Mouse (Mus musculus) midbrain, embryonic 11.5 days (tissue): ENCODE data around the gene Hsd17b3. TPM values are rescaled to one million over a fixed set of nuclear protein-coding genes. Genes with fewer than 3 reads are reported as not detected.
"Not testable (repeated sequence)": the region's sequence is repeated elsewhere in the genome, so short reads cannot be mapped to it uniquely, and the experiment has no call there.

ENCODE experiments used
- ATAC-seq: fragments of 200-750 bp; cut with Nextera tagmentation; 2 replicates; pipeline ENCODE4 v1.8.0; 2017; ENCODE audit warnings: moderate TSS enrichment, moderate library complexity; ENCODE audit not compliant: low FRiP score
- DNase-seq: peaks from one replicate; pipeline ENCODE4 v3.0.0; 2015; ENCODE audit warnings: low spot score; ENCODE audit errors: missing footprints
- H3K27ac ChIP-seq: fragments of 300-500 bp; sonication (generic); 2 replicates; pipeline ENCODE4 v1.5.1; 2014; ENCODE audit warnings: low read depth, low read length
- H3K27me3 ChIP-seq: fragments of 300-500 bp; sonication (generic); 2 replicates; pipeline ENCODE4 v1.6.1; 2014; ENCODE audit warnings: mild to moderate bottlenecking, low read length, moderate library complexity, mixed read lengths; ENCODE audit not compliant: control insufficient read depth, insufficient read depth
- H3K36me3 ChIP-seq: fragments of 300-500 bp; sonication (generic); 2 replicates; pipeline ENCODE4 v1.6.1; 2014; ENCODE audit warnings: mild to moderate bottlenecking, low read length, moderate library complexity, mixed read lengths; ENCODE audit not compliant: control insufficient read depth, insufficient read depth
- H3K4me1 ChIP-seq: fragments of 300-500 bp; sonication (generic); 2 replicates; pipeline ENCODE4 v1.6.1; 2014; ENCODE audit warnings: low read length; ENCODE audit not compliant: control insufficient read depth, insufficient read depth
- H3K4me2 ChIP-seq: fragments of 300-500 bp; sonication (generic); 2 replicates; pipeline ENCODE4 v1.6.1; 2014; ENCODE audit warnings: mild to moderate bottlenecking, moderate library complexity
- H3K4me3 ChIP-seq: fragments of 300-500 bp; sonication (generic); 2 replicates; pipeline ENCODE4 v1.5.1; 2014; ENCODE audit warnings: low read depth, low read length
- H3K9ac ChIP-seq: fragments of 300-500 bp; sonication (generic); 2 replicates; pipeline ENCODE4 v1.6.1; 2014; ENCODE audit warnings: low read length
- H3K9me3 ChIP-seq: fragments of 300-500 bp; sonication (generic); 2 replicates; pipeline ENCODE4 v1.6.1; 2016; ENCODE audit warnings: low read length; ENCODE audit not compliant: control insufficient read depth
- WGBS: fragments of 180-500 bp; shearing (Covaris S2); extraction: QIAGEN DNeasy Blood & Tissue Kit; methylation state at CpG from one replicate; pipeline ENCODE4 v1.1.7; 2014; 5-methylcytosine and 5-hydroxymethylcytosine counted together
- polyA plus RNA-seq: library from polyadenylated mRNA; unstranded; fragments of >200 nt; fragmentation: Nextera tagmentation; extraction: Ambion mirVana; gene quantifications from 2 replicates; pipeline ENCODE4 v1.2.1, GENCODE M21; 2014

The Hsd17b3 gene
- polyA plus RNA-seq, 1 experiment from 2014 or later, result not detected

- WGBS, result 75% methylated on average over 3 of the region's 3 CpGs
- Histone ChIP-seq H3K36me3 (no peaks in the 10 kb centered on the region), H3K27ac (no peak overlapping the region), H3K4me3 (no peak overlapping the region), H3K9ac (no peak overlapping the region), H3K9me3 (no peaks in the 10 kb centered on the region), H3K27me3 (no peaks in the 10 kb centered on the region), H3K4me1 (no peaks in the 10 kb centered on the region), H3K4me2 (no peak overlapping the region)
- no peak for ATAC-seq
- DNase-seq, result no peak
Observed at GRCm38 (mm10) chr13:64066653-64067052, 22.4 kb downstream of the Hsd17b3 start.

GRCm38 (mm10) chr13:64064276-64064675 lies 24.8 kb downstream of the Hsd17b3 start:
- H3K4me1 ChIP-seq, result no peaks in the 10 kb centered on the region
- H3K36me3 ChIP-seq, result no peaks in the 10 kb centered on the region
- H3K27me3 ChIP-seq, result no peaks in the 10 kb centered on the region
- H3K4me3 ChIP-seq, result no peak overlapping the region
- ATAC-seq (no peak), DNase-seq (no peak)
- no peak overlapping the region for H3K9ac ChIP-seq
- H3K9me3 ChIP-seq, result no peaks in the 10 kb centered on the region
- no peak overlapping the region for H3K4me2 ChIP-seq
- no peak overlapping the region for H3K27ac ChIP-seq

GRCm38 (mm10) chr13:64060935-64061506 lies 28.0 kb downstream of the Hsd17b3 start:
- Histone ChIP-seq H3K27ac (no peak overlapping the region), H3K4me1 (no peaks in the 10 kb centered on the region), H3K36me3 (no peaks in the 10 kb centered on the region), H3K4me3 (no peak overlapping the region), H3K4me2 (no peak overlapping the region), H3K9ac (no peak overlapping the region), H3K27me3 (no peaks in the 10 kb centered on the region), H3K9me3 (no peaks in the 10 kb centered on the region)
- WGBS, result 85% methylated on average over 5 of the region's 5 CpGs
- DNase-seq, result no peak
- ATAC-seq, result no peak

- H3K4me2 ChIP-seq, result no peak overlapping the region
- H3K27ac ChIP-seq, result no peak overlapping the region
- H3K4me1 ChIP-seq, result no peaks in the 10 kb centered on the region
- DNase-seq (no peak), ATAC-seq (no peak)
- H3K27me3 ChIP-seq, result no peaks in the 10 kb centered on the region
- no peak overlapping the region for H3K4me3 ChIP-seq
- no peaks in the 10 kb centered on the region; the same call in 1 of the 2 replicates for H3K9me3 ChIP-seq
- no peak overlapping the region for H3K9ac ChIP-seq
- H3K36me3 ChIP-seq, result no peaks in the 10 kb centered on the region
- WGBS, result 47% methylated on average over 1 of the region's 1 CpGs
Observed at GRCm38 (mm10) chr13:64053959-64054358, 35.1 kb downstream of the Hsd17b3 start.

- not testable (repeated sequence) for H3K4me1 ChIP-seq, H3K9me3 ChIP-seq, ATAC-seq, H3K27ac ChIP-seq, H3K9ac ChIP-seq, H3K36me3 ChIP-seq, H3K27me3 ChIP-seq, H3K4me3 ChIP-seq, DNase-seq, H3K4me2 ChIP-seq
- WGBS, result 88% methylated on average over 2 of the region's 2 CpGs
Observed at GRCm38 (mm10) chr13:64052281-64052680, 36.7 kb downstream of the Hsd17b3 start.

- no peaks in the 10 kb centered on the region for H3K27me3 ChIP-seq
- no peaks in the 10 kb centered on the region; the same call in 1 of the 2 replicates for H3K9me3 ChIP-seq
- WGBS, result 62% methylated on average over 4 of the region's 4 CpGs
- H3K4me1 ChIP-seq, result no peaks in the 10 kb centered on the region
- H3K4me2 ChIP-seq, result no peak overlapping the region
- ATAC-seq (no peak), DNase-seq (no peak)
- no peak overlapping the region for H3K9ac ChIP-seq
- no peaks in the 10 kb centered on the region for H3K36me3 ChIP-seq
- H3K27ac ChIP-seq, result no peak overlapping the region
- no peak overlapping the region for H3K4me3 ChIP-seq
Observed at GRCm38 (mm10) chr13:64050895-64051294, 38.1 kb downstream of the Hsd17b3 start.

GRCm38 (mm10) chr13:64049535-64049934 lies 39.5 kb downstream of the Hsd17b3 start:
- Histone ChIP-seq H3K27ac (no peak overlapping the region), H3K9ac (no peak overlapping the region), H3K9me3 (no peaks in the 10 kb centered on the region; the same call in 1 of the 2 replicates), H3K4me3 (no peak overlapping the region), H3K4me1 (no peaks in the 10 kb centered on the region), H3K4me2 (no peak overlapping the region), H3K27me3 (no peaks in the 10 kb centered on the region), H3K36me3 (no peaks in the 10 kb centered on the region)
- DNase-seq, result no peak
- no peak for ATAC-seq

GRCm38 (mm10) chr13:64048467-64048866 lies 40.6 kb downstream of the Hsd17b3 start:
- no peaks in the 10 kb centered on the region for H3K36me3 ChIP-seq
- DNase-seq (no peak), ATAC-seq (no peak)
- no peak overlapping the region for H3K27ac ChIP-seq
- no peaks in the 10 kb centered on the region for H3K4me1 ChIP-seq
- WGBS, result 95% methylated on average over 2 of the region's 2 CpGs
- H3K4me3 ChIP-seq, result no peak overlapping the region
- H3K27me3 ChIP-seq, result no peaks in the 10 kb centered on the region
- H3K4me2 ChIP-seq, result no peak overlapping the region
- H3K9me3 ChIP-seq, result no peaks in the 10 kb centered on the region; the same call in 1 of the 2 replicates
- H3K9ac ChIP-seq, result no peak overlapping the region

GRCm38 (mm10) chr13:64039976-64040375 lies 49.1 kb downstream of the Hsd17b3 start:
- no peak for ATAC-seq
- H3K4me2 ChIP-seq, result no peak overlapping the region
- no peaks in the 10 kb centered on the region for H3K9me3 ChIP-seq
- whole genome bisulfite sequencing, result 78% methylated on average over 10 of the region's 10 CpGs
- no peak overlapping the region for H3K4me3 ChIP-seq
- H3K36me3 ChIP-seq, result no peaks in the 10 kb centered on the region
- no peak overlapping the region for H3K9ac ChIP-seq
- H3K27me3 ChIP-seq, result peaks cover 2% of the 10 kb centered on the region; the same call in 1 of the 2 replicates
- peaks cover 4% of the 10 kb centered on the region for H3K4me1 ChIP-seq
- DNase-seq, result no peak
- H3K27ac ChIP-seq, result no peak overlapping the region
